16 mouse cellular contexts compared by ENCODE assay signal in genomic region chr13:112121110-112121509, GRCm38 (mm10).
"Had no signal": no experiment of that assay in that cellular context is flagged by ENCODE, and none has a peak within 500 bp of the region (broad histone marks: within the 10 kb centered on the region; RNA-seq: fewer than 3 reads in every experiment).

No protein-coding gene starts in this region.

- DNase-seq: kidney, adult 8-10 months; kidney, postnatal 10 days; kidney, postnatal 4 days; lung, adult 2 months; lung, postnatal 14 days; thymus, postnatal 25 days had no signal

- H3K4me2 ChIP-seq: liver, embryonic 11.5 days; liver, embryonic 15.5 days; midbrain, embryonic 11.5 days; midbrain, embryonic 15.5 days; neural tube, embryonic 12.5 days had no signal

- H3K4me1 ChIP-seq: liver, embryonic 15.5 days; megakaryocyte, embryonic 14.5 days; midbrain, embryonic 15.5 days had no signal

- H3K9ac ChIP-seq: liver, embryonic 15.5 days; midbrain, embryonic 15.5 days; neural tube, embryonic 12.5 days had no signal

- ATAC-seq: midbrain, embryonic 15.5 days had no signal

- H3K9me3 ChIP-seq: limb, embryonic 10.5 days; liver, embryonic 15.5 days; midbrain, embryonic 15.5 days; neural tube, embryonic 12.5 days had no signal

- H3K4me3 ChIP-seq: layer of hippocampus, adult 2 months; limb, embryonic 10.5 days; liver, embryonic 15.5 days; megakaryocyte, embryonic 14.5 days; midbrain, embryonic 15.5 days; neural tube, embryonic 12.5 days had no signal

- H3K27me3 ChIP-seq: midbrain, embryonic 15.5 days; neural tube, embryonic 12.5 days had no signal

- H3K36me3 ChIP-seq: limb, embryonic 10.5 days; liver, embryonic 15.5 days; midbrain, embryonic 15.5 days; neural tube, embryonic 12.5 days had no signal

- H3K27ac ChIP-seq: limb, embryonic 10.5 days; liver, embryonic 15.5 days; macrophage; midbrain, embryonic 15.5 days; neural tube, embryonic 12.5 days; stomach, postnatal 0 days had no signal
